In genomic region chr9:105488363-105488762, GRCm38 (mm10) we compare ENCODE assay signal across 20 mouse cellular contexts. TPM values are rescaled to one million over a fixed set of nuclear protein-coding genes. Genes with fewer than 3 reads are reported as not detected.
DNase-seq lines count a peak whose midpoint lies in the region; ATAC-seq and TF ChIP-seq lines count a peak whose summit lies in the region.
"Had no signal": no experiment of that assay in that cellular context is flagged by ENCODE, and none has a peak within 500 bp of the region (broad histone marks: within the 10 kb centered on the region; RNA-seq: fewer than 3 reads in every experiment).

No protein-coding gene starts in this region.

- peak; percentile 18 for DNase-seq in adrenal gland, postnatal 10 days
- no peak for DNase-seq in adrenal gland, postnatal 36 days
- no peak for DNase-seq in heart, adult 11 months
- DNase-seq in lung, postnatal 0 days (ENCODE audit: low spot score) = peak; percentile 49
- no peak for DNase-seq in lung, postnatal 4 days
- DNase-seq in lung, postnatal 36 days = peak; percentile 51
- DNase-seq: adrenal gland, adult 8-10 months; B cell, adult 2 months; cerebellum, adult 11-12 months; cerebellum, adult 9-10 months; cerebellum, postnatal 25 days; gastrocnemius, postnatal 10 days; heart, postnatal 10 days had no signal

- ATAC-seq in heart, embryonic 14.5 days (ENCODE audit: insufficient number of reproducible peaks, insufficient read depth, low FRiP score, low read depth) = no peak
- ATAC-seq in lung, postnatal 0 days = peak; percentile 57
- ATAC-seq: CD4-positive, CD25-positive, alpha-beta regulatory T cell, adult 4 months; forebrain, embryonic 15.5 days; hindbrain, postnatal 0 days had no signal

- no peak overlapping the region for H3K4me3 ChIP-seq in heart, embryonic 14.5 days (ENCODE audit: control insufficient read depth in 1 of 2, insufficient read depth in 1 of 2, low read depth in 1 of 2, low read length in 2 of 2)
- H3K4me3 ChIP-seq in lung, postnatal 0 days (ENCODE audit: low read depth, low read length) = no peak overlapping the region
- H3K4me3 ChIP-seq: embryonic facial prominence, embryonic 12.5 days; forebrain, embryonic 15.5 days; hindbrain, embryonic 13.5 days had no signal

- H3K27me3 ChIP-seq in heart, embryonic 14.5 days (ENCODE audit: control insufficient read depth, insufficient read depth, low read length) = no peaks in the 10 kb centered on the region
- no peaks in the 10 kb centered on the region for H3K27me3 ChIP-seq in lung, postnatal 0 days (replicated peaks; ENCODE audit: insufficient read depth, low read length)
- H3K27me3 ChIP-seq: embryonic facial prominence, embryonic 12.5 days; forebrain, embryonic 15.5 days; hindbrain, embryonic 13.5 days had no signal

- 0 out of 2 replicates have a peak overlapping the region, but pooled peaks have one; percentile 11 for H3K4me2 ChIP-seq in heart, embryonic 14.5 days (ENCODE audit: low read length)
- H3K4me2 ChIP-seq in lung, postnatal 0 days (replicated peaks; ENCODE audit: low read depth, low read length) = no peak overlapping the region
- H3K4me2 ChIP-seq: embryonic facial prominence, embryonic 12.5 days; forebrain, embryonic 15.5 days; hindbrain, embryonic 13.5 days had no signal

- no peaks in the 10 kb centered on the region for H3K9me3 ChIP-seq in heart, embryonic 14.5 days (ENCODE audit: control insufficient read depth, low read length)
- no peaks in the 10 kb centered on the region for H3K9me3 ChIP-seq in lung, postnatal 0 days (ENCODE audit: low read length)
- H3K9me3 ChIP-seq: embryonic facial prominence, embryonic 12.5 days; forebrain, embryonic 15.5 days; G1E; hindbrain, embryonic 13.5 days had no signal

- H3K27ac ChIP-seq in heart, embryonic 14.5 days (replicated peaks in 1 of 2; ENCODE audit: control insufficient read depth in 1 of 2, insufficient read depth in 1 of 2, low read depth in 2 of 2, low read length in 2 of 2) = no peak overlapping the region
- H3K27ac ChIP-seq in lung, postnatal 0 days (ENCODE audit: low read length) = no peak overlapping the region; the same call in 1 of the 2 replicates
- H3K27ac ChIP-seq: embryonic facial prominence, embryonic 12.5 days; forebrain, embryonic 15.5 days; hindbrain, embryonic 13.5 days; hindbrain, postnatal 0 days had no signal

- peaks cover 5 to 38% of the 10 kb centered on the region in 2 experiments for H3K4me1 ChIP-seq in heart, embryonic 14.5 days (ENCODE audit: control insufficient read depth in 2 of 2, insufficient read depth in 2 of 2, low read length in 2 of 2)
- H3K4me1 ChIP-seq in lung, postnatal 0 days (ENCODE audit: insufficient read depth, low read depth, low read length) = 0 out of 2 replicates have a peak, but pooled peaks cover 3% of the 10 kb centered on the region
- H3K4me1 ChIP-seq: embryonic facial prominence, embryonic 12.5 days had no signal

- no peak for TF ChIP-seq EP300 in lung, postnatal 0 days (IDR thresholded peaks at IDR 0.05)

- no peaks in the 10 kb centered on the region for H3K36me3 ChIP-seq in heart, embryonic 14.5 days (ENCODE audit: control insufficient read depth, insufficient read depth, low read length)
- H3K36me3 ChIP-seq in lung, postnatal 0 days (ENCODE audit: insufficient read depth, low read length) = no peaks in the 10 kb centered on the region
- H3K36me3 ChIP-seq: embryonic facial prominence, embryonic 12.5 days; forebrain, embryonic 15.5 days had no signal

- WGBS in heart, embryonic 14.5 days = 28% methylated on average over 5 of the region's 5 CpGs
- 39% methylated on average over 5 of the region's 5 CpGs for WGBS in lung, postnatal 0 days

- no peak overlapping the region for H3K9ac ChIP-seq in heart, embryonic 14.5 days (ENCODE audit: low read length)
- H3K9ac ChIP-seq in lung, postnatal 0 days (replicated peaks; ENCODE audit: low read depth) = no peak overlapping the region
- H3K9ac ChIP-seq: embryonic facial prominence, embryonic 12.5 days; forebrain, embryonic 15.5 days; hindbrain, embryonic 13.5 days had no signal

- no peak for TF ChIP-seq CTCF in lung, postnatal 0 days (IDR thresholded peaks at IDR 0.05)

RNA-seq across cellular contexts. Expression of gene Atp2c1, which starts 38.8 kb away (rescaled TPM):
- total RNA-seq in adrenal gland, postnatal 10 days (2021) = 10 to 100 TPM; 54.7 to 63.4 TPM
- total RNA-seq in adrenal gland, postnatal 36 days (2021) = 10 to 100 TPM; 70.5 to 89.1 TPM
- polyA plus RNA-seq in heart, embryonic 14.5 days (2014; fragmentation: Nextera tagmentation; extraction: Ambion mirVana) = 53.4 and 62.8 TPM in 2 replicates
- 47.8 and 52.6 TPM in 2 replicates for polyA plus RNA-seq in lung, postnatal 0 days (2015; fragmentation: Nextera tagmentation; extraction: Ambion mirVana)

Comparison
In these comparisons a context has a peak if more than half of its experiments do, and no peak if none do; other contexts are left out.
1. DNase-seq: peak in adrenal gland, postnatal 10 days (single experiment), lung, postnatal 0 days (single experiment) and lung, postnatal 36 days (single experiment); none in adrenal gland, postnatal 36 days (0 of 2), heart, adult 11 months (single experiment) and lung, postnatal 4 days (0 of 2).